Mouse (Mus musculus): ENCODE results near the gene Pip.

Gene Pip

GRCm38 (mm10) chr6:41847235-41847634 is at the start of gene Pip:
Gene Pip, plus strand, starts transcription at chr6:41847535.
- DNase-seq (ENCODE audit: low read depth, low spot score), result no peak

- no peak for DNase-seq (ENCODE audit: low read depth, low spot score)
Measured at GRCm38 (mm10) chr6:41824086-41824485, 23.2 kb upstream of the Pip start.

- no peak for DNase-seq (ENCODE audit: low read depth, low spot score)
Measured at GRCm38 (mm10) chr6:41829516-41829915, 17.8 kb upstream of the Pip start.

GRCm38 (mm10) chr6:41852689-41853088 is 5.4 kb downstream of the Pip start, which contains the start of gene Sval2:
Gene Sval2, plus strand, starts transcription at chr6:41852989.
- no peak for DNase-seq (ENCODE audit: low read depth, low spot score)

GRCm38 (mm10) chr6:41864038-41864437 is 16.7 kb downstream of the Pip start:
- no peak for DNase-seq (ENCODE audit: low read depth, low spot score)
